Mouse (Mus musculus) C2C12 (cell line): ENCODE measurements around the gene Nectin3.

Source experiments
- CEBPB ChIP-seq: IDR thresholded peaks from one replicate; pipeline ENCODE4 v1.6.1; 2011; ENCODE audit warnings: low read depth, mild to moderate bottlenecking, control low read depth, moderate library complexity
- CTCF ChIP-seq: IDR thresholded peaks from one replicate; pipeline ENCODE4 v1.5.1; 2011; ENCODE audit not compliant: control insufficient read depth, insufficient read depth, insufficient read length
- MAX ChIP-seq: IDR thresholded peaks from one replicate; pipeline ENCODE4 v1.6.1; 2011; ENCODE audit warnings: mild to moderate bottlenecking, control low read depth
- USF1 ChIP-seq: IDR thresholded peaks from one replicate; pipeline ENCODE4 v1.6.1; 2011; ENCODE audit warnings: low read depth, mild to moderate bottlenecking, control low read depth, moderate library complexity

DNA sequence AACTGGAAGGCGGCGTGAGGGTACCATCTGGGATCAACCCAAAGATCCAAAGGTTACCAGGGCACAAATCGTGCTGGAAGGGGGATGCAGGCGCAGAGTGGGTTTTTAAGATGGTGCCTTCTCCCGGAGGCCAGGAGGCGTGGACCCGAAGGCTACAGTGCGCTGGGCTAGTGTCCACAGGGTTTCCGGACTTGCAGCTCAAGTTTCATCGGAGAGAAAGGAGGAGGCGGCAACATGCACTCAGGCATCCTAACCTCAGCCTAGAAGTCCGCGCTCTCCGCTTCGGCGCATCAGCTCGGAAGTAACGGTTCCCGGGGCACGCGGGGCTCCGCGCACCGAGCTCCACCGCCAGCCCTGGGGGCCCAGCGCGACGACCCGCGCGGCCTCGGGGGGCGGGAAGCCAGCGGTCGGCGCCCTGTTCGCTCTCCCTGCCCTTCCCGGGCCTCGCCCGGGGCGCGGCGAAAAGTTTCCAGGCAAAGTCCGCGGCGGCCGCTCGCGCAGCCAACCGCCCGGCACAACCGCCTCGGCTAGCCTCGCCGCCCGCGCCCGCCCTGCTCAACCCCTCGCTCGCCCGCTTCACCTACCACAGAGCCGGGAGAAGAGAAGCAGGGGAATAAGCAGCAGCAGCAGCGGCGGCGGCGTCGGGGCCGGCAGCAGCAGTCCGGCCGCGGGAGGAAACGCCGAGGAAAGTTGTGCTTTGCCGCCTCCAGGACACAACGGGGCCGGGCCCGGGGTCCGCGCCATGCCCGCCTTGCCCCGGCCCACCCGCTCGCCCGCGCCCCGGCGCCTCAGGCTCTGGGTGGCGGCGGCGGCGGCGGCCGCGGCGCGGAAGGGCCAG is 2.1 kb downstream of the Nectin3 start:
- no peak for TF ChIP-seq MAX
- no peak for TF ChIP-seq CEBPB
- TF ChIP-seq CTCF, result no peak
- no peak for TF ChIP-seq USF1
